Mouse (Mus musculus): ENCODE measurements around the gene Krtap6-5. TPM values are rescaled to one million over a fixed set of nuclear protein-coding genes. Genes with fewer than 3 reads are reported as not detected.
"Not testable (repeated sequence)": the region's sequence is repeated elsewhere in the genome, so short reads cannot be mapped to it uniquely, and the experiment has no call there.

The Krtap6-5 gene
- not detected for total RNA-seq (2021)
- long read RNA-seq, experiment 1 = 0 reads
- long read RNA-seq, experiment 2 = 0 reads

DNA sequence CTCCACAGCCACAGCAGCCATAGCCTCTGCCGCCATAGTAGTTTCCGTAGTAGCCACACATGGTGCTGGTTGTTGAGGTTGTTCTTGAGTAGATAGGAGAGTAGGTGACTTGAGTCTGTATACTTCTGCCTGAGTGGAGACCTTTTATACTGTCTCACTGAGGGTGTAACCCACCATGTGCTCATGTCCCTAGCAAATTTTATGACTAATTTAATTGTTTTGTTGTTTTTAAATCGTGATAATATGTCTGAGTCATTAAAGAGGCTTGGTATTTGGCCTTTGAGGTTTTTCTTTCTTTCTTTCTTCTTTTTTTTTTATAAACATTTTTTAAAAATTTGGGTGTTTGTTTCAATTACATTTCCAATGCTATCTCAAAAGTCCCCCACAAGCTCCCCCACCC lies at the start of gene Krtap6-5:
Gene Krtap6-5 (minus strand): TSS at position 101 of the 400 bp plus-strand sequence.
- no peak for DNase-seq (ENCODE audit: low spot score in 2 of 2)
- TF ChIP-seq CTCF (conservative IDR thresholded peaks at IDR 0.05) = no peak
- Histone ChIP-seq H3K27ac (no peak within 1 kb of the TSS), H3K4me3 (no peak within 1 kb of the TSS)

DNA sequence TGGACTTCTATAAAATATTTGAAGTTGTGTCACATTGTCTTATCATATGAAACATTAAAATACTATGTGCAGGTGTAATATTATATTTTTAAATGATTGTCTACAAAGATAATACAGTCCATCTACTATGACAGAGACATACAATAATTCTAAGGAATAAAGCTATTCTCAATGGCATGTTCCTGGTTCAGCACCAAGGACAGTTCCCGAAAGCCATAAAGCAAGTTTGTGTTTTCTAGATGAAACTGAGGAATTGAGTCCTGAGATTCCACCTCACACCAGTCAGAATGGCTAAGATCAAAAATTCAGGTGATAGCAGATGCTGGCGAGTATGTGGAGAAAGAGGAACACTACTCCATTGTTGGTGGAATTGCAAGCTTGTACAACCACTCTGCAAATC lies 23.4 kb upstream of the Krtap6-5 start:
- not testable (repeated sequence) for H3K4me3 ChIP-seq; DNase-seq (ENCODE audit: low spot score in 2 of 2); H3K27ac ChIP-seq

DNA sequence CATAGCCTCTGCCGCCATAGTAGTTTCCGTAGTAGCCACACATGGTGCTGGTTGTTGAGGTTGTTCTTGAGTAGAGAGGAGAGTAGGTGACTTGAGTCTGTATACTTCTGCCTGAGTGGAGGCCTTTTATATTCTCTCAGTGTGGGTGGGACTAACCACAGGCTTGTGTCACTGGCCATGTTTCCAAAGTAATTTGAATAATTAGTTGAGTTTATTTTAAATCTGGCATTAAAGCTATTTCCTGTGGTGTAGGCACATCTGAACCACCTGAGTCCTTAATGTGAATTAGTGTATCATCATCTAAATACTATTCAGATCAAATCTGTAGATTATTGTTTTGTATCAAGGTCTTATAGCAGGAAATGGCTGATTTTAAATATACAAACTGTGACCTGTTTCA lies 16.2 kb upstream of the Krtap6-5 start, which contains the start of gene 1110025L11Rik:
Gene 1110025L11Rik (minus strand): TSS at position 101 of the 400 bp plus-strand sequence.
- H3K27ac ChIP-seq; H3K4me3 ChIP-seq; DNase-seq (ENCODE audit: low spot score in 2 of 2): not testable (repeated sequence)

DNA sequence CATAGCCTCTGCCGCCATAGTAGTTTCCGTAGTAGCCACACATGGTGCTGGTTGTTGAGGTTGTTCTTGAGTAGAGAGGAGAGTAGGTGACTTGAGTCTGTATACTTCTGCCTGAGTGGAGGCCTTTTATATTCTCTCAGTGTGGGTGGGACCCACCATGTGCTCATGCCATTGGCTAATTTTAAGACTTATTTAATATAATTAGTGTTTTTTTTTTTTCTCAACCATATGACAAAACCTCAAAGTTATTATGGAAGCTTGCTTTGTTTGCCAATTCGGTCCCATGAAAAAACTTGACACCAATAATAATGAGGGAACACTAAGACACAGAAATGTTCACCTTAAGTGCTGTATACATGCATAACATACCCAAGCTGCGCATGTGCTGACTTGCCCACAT lies 6.3 kb downstream of the Krtap6-5 start, which contains the start of gene Gm10228:
Gene Gm10228 (minus strand): TSS at position 101 of the 400 bp plus-strand sequence.
- H3K4me3 ChIP-seq; DNase-seq (ENCODE audit: low spot score in 2 of 2); H3K27ac ChIP-seq: not testable (repeated sequence)

DNA sequence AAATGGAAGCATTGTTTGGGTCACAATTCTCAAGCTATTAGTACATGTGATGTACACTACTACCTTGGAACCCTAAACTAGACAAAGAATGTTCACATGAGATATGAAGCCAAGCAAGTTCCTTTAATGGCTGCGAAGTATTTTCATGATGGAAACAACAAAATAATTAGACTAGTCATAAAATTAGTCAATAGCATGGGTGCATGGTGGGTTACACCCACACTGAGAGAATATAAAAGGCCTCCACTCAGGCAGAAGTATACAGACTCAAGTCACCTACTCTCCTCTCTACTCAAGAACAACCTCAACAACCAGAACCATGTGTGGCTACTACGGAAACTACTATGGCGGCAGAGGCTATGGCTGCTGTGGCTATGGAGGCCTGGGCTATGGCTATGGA lies 16.3 kb downstream of the Krtap6-5 start, which contains the start of gene Krtap6-1:
Gene Krtap6-1 (plus strand): TSS at position 301 of the 400 bp plus-strand sequence.
- H3K4me3 ChIP-seq; H3K27ac ChIP-seq; DNase-seq (ENCODE audit: low spot score in 2 of 2): not testable (repeated sequence)

DNA sequence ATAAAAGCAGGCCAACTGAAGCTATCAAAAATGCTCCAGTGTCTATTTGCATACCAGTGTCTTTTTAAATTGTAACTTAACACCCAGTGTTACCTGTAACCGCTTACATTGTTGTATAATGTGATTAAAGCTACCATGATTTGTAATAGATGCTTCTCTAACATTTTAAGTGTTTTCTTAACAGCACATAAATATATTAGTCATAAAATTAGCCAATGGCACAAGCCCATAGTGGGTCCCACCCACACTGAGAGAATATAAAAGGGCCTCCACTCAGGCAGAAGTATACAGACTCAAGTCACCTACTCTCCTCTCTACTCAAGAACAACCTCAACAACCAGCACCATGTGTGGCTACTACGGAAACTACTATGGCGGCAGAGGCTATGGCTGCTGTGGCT lies 32.7 kb downstream of the Krtap6-5 start, which contains the start of gene Gm10229:
Gene Gm10229 (plus strand): TSS at position 301 of the 400 bp plus-strand sequence.
- DNase-seq (ENCODE audit: low spot score in 2 of 2); H3K27ac ChIP-seq; H3K4me3 ChIP-seq: not testable (repeated sequence)

DNA sequence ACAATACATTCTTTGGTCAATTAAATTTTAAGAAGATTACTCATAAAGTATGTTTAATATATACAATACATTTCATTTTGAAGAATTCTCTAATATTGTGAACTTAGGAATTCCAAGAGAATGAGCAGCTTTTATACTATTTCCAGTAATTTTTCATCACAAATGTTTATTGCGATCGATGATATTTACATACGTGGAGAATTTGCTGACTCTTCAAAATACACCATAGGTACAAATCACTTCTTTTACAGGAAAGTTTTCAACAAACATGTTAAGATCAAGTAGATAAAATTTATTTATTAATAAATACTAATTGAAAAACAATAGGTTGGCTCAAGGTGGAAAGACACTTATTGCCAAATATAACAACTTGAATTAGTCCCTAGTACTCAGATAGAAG lies 33.7 kb downstream of the Krtap6-5 start:
- DNase-seq (ENCODE audit: low spot score in 2 of 2) = no peak
- Histone ChIP-seq H3K4me3 (no peak overlapping the region), H3K27ac (no peak overlapping the region)
- no peak for TF ChIP-seq CTCF (conservative IDR thresholded peaks at IDR 0.05)

DNA sequence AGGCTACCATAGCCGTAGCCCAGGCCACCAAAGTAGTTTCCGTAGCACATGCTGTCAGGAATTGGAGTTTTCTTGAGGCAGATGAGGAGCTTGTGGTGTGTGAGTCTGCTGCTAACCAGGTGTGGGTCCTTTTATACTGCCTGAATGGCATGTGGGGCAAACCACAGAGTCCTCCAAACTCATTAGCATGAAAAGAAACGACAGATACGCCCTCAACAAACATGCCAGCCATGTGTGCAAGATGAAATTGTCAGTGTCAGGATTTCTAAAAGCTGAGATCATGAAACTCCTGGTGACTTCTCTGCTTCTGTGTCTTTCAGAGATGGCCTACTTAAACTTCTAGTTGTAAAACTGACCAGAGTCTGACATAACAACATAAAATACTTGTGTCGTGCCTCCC lies 37.0 kb downstream of the Krtap6-5 start, which contains the start of gene Krtap22-2:
Gene Krtap22-2 (minus strand): TSS at position 101 of the 400 bp plus-strand sequence.
- TF ChIP-seq CTCF (conservative IDR thresholded peaks at IDR 0.05) = no peak
- no peak within 1 kb of the TSS for H3K27ac ChIP-seq
- no peak for DNase-seq (ENCODE audit: low spot score in 2 of 2)

More for the DNA sequence above, 37.0 kb downstream of the Krtap6-5 start, which contains the start of gene Krtap22-2:
- H3K4me3 ChIP-seq = no peak within 1 kb of the TSS

Other genes with a start within 250 kb of the Krtap6-5 start
- not detected for gene Gm20741, start 235.7 kb downstream of the Krtap6-5 start, total RNA-seq (2021)
- gene Krtap15, start 227.7 kb downstream of the Krtap6-5 start, total RNA-seq (2021) = not detected
- gene Krtap14, start 221.7 kb downstream of the Krtap6-5 start, total RNA-seq (2021) = not detected
- gene Krtap19-1, start 178.5 kb downstream of the Krtap6-5 start, total RNA-seq (2021) = not detected
- gene Krtap19-2, start 173.6 kb downstream of the Krtap6-5 start, total RNA-seq (2021) = not detected
- gene Krtap19-3, start 169.8 kb downstream of the Krtap6-5 start, total RNA-seq (2021) = not detected
- gene Krtap19-4, start 162.8 kb downstream of the Krtap6-5 start, total RNA-seq (2021) = not detected
- not detected for gene Krtap19-5, start 151.4 kb downstream of the Krtap6-5 start, total RNA-seq (2021)
- not detected for gene Krtap19-9b, start 115.6 kb downstream of the Krtap6-5 start, total RNA-seq (2021)
- gene Krtap16-3, start 85.0 kb downstream of the Krtap6-5 start, total RNA-seq (2021) = not detected
- gene Krtap22-2, start 37.1 kb downstream of the Krtap6-5 start, total RNA-seq (2021) = not detected
- not detected for gene Gm10229, start 32.6 kb downstream of the Krtap6-5 start, total RNA-seq (2021)
- gene Krtap6-1, start 16.2 kb downstream of the Krtap6-5 start, total RNA-seq (2021) = not detected
- gene Gm10228, start 6.4 kb downstream of the Krtap6-5 start, total RNA-seq (2021) = not detected
- gene 1110025L11Rik, start 16.1 kb upstream of the Krtap6-5 start, total RNA-seq (2021) = not detected
- gene Krtap6-3, start 36.1 kb upstream of the Krtap6-5 start, total RNA-seq (2021) = not detected
- gene Gm6358, start 93.0 kb upstream of the Krtap6-5 start, total RNA-seq (2021) = not detected
- not detected for gene Gm10061, start 103.2 kb upstream of the Krtap6-5 start, total RNA-seq (2021)
- not detected for gene Gm9789, start 110.1 kb upstream of the Krtap6-5 start, total RNA-seq (2021)
- gene Gm7735, start 121.6 kb upstream of the Krtap6-5 start, total RNA-seq (2021) = not detected
- not detected for gene 1110057P08Rik, start 126.9 kb upstream of the Krtap6-5 start, total RNA-seq (2021)
- not detected for gene Krtap20-2, start 158.0 kb upstream of the Krtap6-5 start, total RNA-seq (2021)

Data from layer of hippocampus, adult 2 months (tissue).